Comparison of ENCODE assay signal across 18 mouse cellular contexts in genomic region chr5:30590231-30590630, GRCm38 (mm10). TPM values are rescaled to one million over a fixed set of nuclear protein-coding genes. Genes with fewer than 3 reads are reported as not detected.
DNase-seq lines count a peak whose midpoint lies in the region; ATAC-seq and TF ChIP-seq lines count a peak whose summit lies in the region.
"Had no signal": no experiment of that assay in that cellular context is flagged by ENCODE, and none has a peak within 500 bp of the region (broad histone marks: within the 10 kb centered on the region; RNA-seq: fewer than 3 reads in every experiment).

No protein-coding gene starts in this region.

- no peak for TF ChIP-seq POLR2A in cerebellum, adult 2 months (IDR thresholded peaks at IDR 0.05; ENCODE audit: borderline replicate concordance, insufficient read depth, low read length)

- H3K4me3 ChIP-seq in cerebellum, adult 2 months (replicated peaks; ENCODE audit: insufficient read depth, low read depth, low read length) = peak overlapping the region; percentile 99
- H3K4me3 ChIP-seq in heart, embryonic 15.5 days = no peak overlapping the region
- no peak overlapping the region; the same call in 1 of the 2 replicates for H3K4me3 ChIP-seq in lung, embryonic 16.5 days (ENCODE audit: low read length)
- H3K4me3 ChIP-seq in stomach, embryonic 15.5 days (replicated peaks) = no peak overlapping the region
- H3K4me3 ChIP-seq: forebrain, embryonic 13.5 days; myocyte had no signal

- ATAC-seq in heart, embryonic 15.5 days (replicated peaks; ENCODE audit: insufficient number of reproducible peaks, insufficient read depth, low FRiP score, low read depth) = no peak
- ATAC-seq in lung, embryonic 16.5 days (ENCODE audit: low read depth) = no peak
- no peak for ATAC-seq in stomach, embryonic 15.5 days (ENCODE audit: insufficient read depth, low FRiP score, low read depth)
- ATAC-seq: activated CD4-positive, CD25-positive, alpha-beta regulatory T cell, adult 4 months; forebrain, embryonic 13.5 days had no signal

- peak overlapping the region; percentile 97 for H3K4me2 ChIP-seq in heart, embryonic 15.5 days
- H3K4me2 ChIP-seq in lung, embryonic 16.5 days (ENCODE audit: low read depth, low read length) = peak overlapping the region; percentile 83; the same call in 1 of the 2 replicates
- peak overlapping the region; percentile 92; the same call in 1 of the 2 replicates for H3K4me2 ChIP-seq in stomach, embryonic 15.5 days
- H3K4me2 ChIP-seq: forebrain, embryonic 13.5 days; liver, embryonic 11.5 days; midbrain, embryonic 11.5 days had no signal

- no peaks in the 10 kb centered on the region for H3K27me3 ChIP-seq in cerebellum, adult 2 months (ENCODE audit: control insufficient read depth, insufficient read depth, low read length)
- H3K27me3 ChIP-seq in heart, embryonic 15.5 days = peaks cover 30% of the 10 kb centered on the region
- peaks cover 23% of the 10 kb centered on the region for H3K27me3 ChIP-seq in lung, embryonic 16.5 days (ENCODE audit: control insufficient read depth, insufficient read depth, low read depth, low read length)
- peaks cover 28% of the 10 kb centered on the region for H3K27me3 ChIP-seq in stomach, embryonic 15.5 days (replicated peaks)

- TF ChIP-seq CTCF in cerebellum, adult 2 months (IDR thresholded peaks at IDR 0.05; ENCODE audit: borderline replicate concordance, insufficient read depth, low read depth, low read length) = no peak

- DNase-seq in cerebellum, adult 2 months = no peak
- no peak for DNase-seq in cerebellum, postnatal 25 days
- no peak for DNase-seq in heart, postnatal 14 days
- no peak for DNase-seq in lung, postnatal 14 days
- no peak for DNase-seq in urinary bladder, postnatal 14 days (ENCODE audit: low spot score)
- DNase-seq: embryo, embryonic 11 days; kidney, adult 9 months had no signal

- peaks cover 52% of the 10 kb centered on the region for H3K4me1 ChIP-seq in cerebellum, adult 2 months (ENCODE audit: control insufficient read depth, insufficient read depth, low read length)
- H3K4me1 ChIP-seq in heart, embryonic 15.5 days (replicated peaks) = peaks cover 85% of the 10 kb centered on the region
- H3K4me1 ChIP-seq in lung, embryonic 16.5 days (replicated peaks; ENCODE audit: control insufficient read depth, insufficient read depth, low read length) = peaks cover 41% of the 10 kb centered on the region
- peaks cover 40% of the 10 kb centered on the region for H3K4me1 ChIP-seq in stomach, embryonic 15.5 days

- intact Hi-C loops in heart, postnatal 14 days (cut with DNase I) = no loop called here

- 31% methylated on average over 5 of the region's 5 CpGs for WGBS in cerebellum, adult 2 months
- 74% methylated on average over 5 of the region's 5 CpGs for WGBS in heart, embryonic 15.5 days
- WGBS in lung, embryonic 16.5 days = 55% methylated on average over 5 of the region's 5 CpGs
- 62% methylated on average over 5 of the region's 5 CpGs for WGBS in stomach, embryonic 15.5 days

- H3K27ac ChIP-seq in cerebellum, adult 2 months (ENCODE audit: insufficient read depth, low read length) = peak overlapping the region; percentile 100
- no peak overlapping the region for H3K27ac ChIP-seq in heart, embryonic 15.5 days
- H3K27ac ChIP-seq in lung, embryonic 16.5 days (ENCODE audit: low read length) = no peak overlapping the region
- no peak overlapping the region for H3K27ac ChIP-seq in stomach, embryonic 15.5 days
- H3K27ac ChIP-seq: forebrain, embryonic 13.5 days had no signal

- no peaks in the 10 kb centered on the region for H3K9me3 ChIP-seq in heart, embryonic 15.5 days (replicated peaks)
- no peaks in the 10 kb centered on the region for H3K9me3 ChIP-seq in lung, embryonic 16.5 days (ENCODE audit: control insufficient read depth, low read length)
- no peaks in the 10 kb centered on the region for H3K9me3 ChIP-seq in stomach, embryonic 15.5 days
- H3K9me3 ChIP-seq: forebrain, embryonic 13.5 days had no signal

- H3K36me3 ChIP-seq in heart, embryonic 15.5 days = no peaks in the 10 kb centered on the region
- no peaks in the 10 kb centered on the region for H3K36me3 ChIP-seq in lung, embryonic 16.5 days (ENCODE audit: control insufficient read depth, insufficient read depth, low read length)
- no peaks in the 10 kb centered on the region for H3K36me3 ChIP-seq in stomach, embryonic 15.5 days

- no peak overlapping the region for H3K9ac ChIP-seq in heart, embryonic 15.5 days
- no peak overlapping the region for H3K9ac ChIP-seq in lung, embryonic 16.5 days (ENCODE audit: low read length)
- no peak overlapping the region for H3K9ac ChIP-seq in stomach, embryonic 15.5 days
- H3K9ac ChIP-seq: forebrain, embryonic 13.5 days had no signal

RNA-seq across cellular contexts. Expression of gene Kcnk3, which starts 2.3 kb away (rescaled TPM):
- 81.9 and 93.9 TPM in 2 replicates for polyA plus RNA-seq in cerebellum, adult 2 months (2012; rRNA removed)
- polyA plus RNA-seq in heart, embryonic 15.5 days (2015; fragmentation: Nextera tagmentation; extraction: Ambion mirVana) = 16.5 and 27.5 TPM in 2 replicates
- total RNA-seq in heart, postnatal 14 days (2021) = 100 to 1,000 TPM; 181 to 186 TPM
- 11.3 and 15.3 TPM in 2 replicates for polyA plus RNA-seq in lung, embryonic 16.5 days (2015; fragmentation: Nextera tagmentation; extraction: Ambion mirVana)
- 13.5 and 15.3 TPM in 2 replicates for polyA plus RNA-seq in stomach, embryonic 15.5 days (2015; fragmentation: Nextera tagmentation; extraction: Ambion mirVana)
- polyA plus RNA-seq: activated CD4-positive, CD25-positive, alpha-beta regulatory T cell, adult 4 months had no signal

RNA-seq across cellular contexts. Expression of gene Cib4, which starts 44.6 kb away (rescaled TPM):
- not detected in 2 replicates for polyA plus RNA-seq in cerebellum, adult 2 months (2012; rRNA removed)
- not detected in 2 replicates for polyA plus RNA-seq in heart, embryonic 15.5 days (2015; fragmentation: Nextera tagmentation; extraction: Ambion mirVana)
- not detected for total RNA-seq in heart, postnatal 14 days (2021)
- not detected in 2 replicates for polyA plus RNA-seq in lung, embryonic 16.5 days (2015; fragmentation: Nextera tagmentation; extraction: Ambion mirVana)
- polyA plus RNA-seq in stomach, embryonic 15.5 days (2015; fragmentation: Nextera tagmentation; extraction: Ambion mirVana) = not detected in 2 replicates
- total RNA-seq: layer of hippocampus, postnatal 25 days; left cerebral cortex, postnatal 4 days had no signal
- polyA plus RNA-seq: activated CD4-positive, CD25-positive, alpha-beta regulatory T cell, adult 4 months; forebrain, embryonic 13.5 days; large intestine, adult 2 months; liver, embryonic 11.5 days; midbrain, embryonic 11.5 days; myocyte had no signal

RNA-seq across cellular contexts. Expression of gene Slc35f6, which starts 57.5 kb away (rescaled TPM):
- 57.1 and 60.9 TPM in 2 replicates for polyA plus RNA-seq in cerebellum, adult 2 months (2012; rRNA removed)
- polyA plus RNA-seq in heart, embryonic 15.5 days (2015; fragmentation: Nextera tagmentation; extraction: Ambion mirVana) = 22.2 and 28.2 TPM in 2 replicates
- total RNA-seq in heart, postnatal 14 days (2021) = 10 to 100 TPM; 37.4 to 39.9 TPM
- polyA plus RNA-seq in lung, embryonic 16.5 days (2015; fragmentation: Nextera tagmentation; extraction: Ambion mirVana) = 26.9 and 28.2 TPM in 2 replicates
- 26.8 and 27.9 TPM in 2 replicates for polyA plus RNA-seq in stomach, embryonic 15.5 days (2015; fragmentation: Nextera tagmentation; extraction: Ambion mirVana)
